Mouse (Mus musculus): ENCODE results near the gene Mtor. TPM values are rescaled to one million over a fixed set of nuclear protein-coding genes. Genes with fewer than 3 reads are reported as not detected.

The Mtor gene
- polyA plus RNA-seq, 1 experiment from 2014 or later, result 30.2 TPM

DNA sequence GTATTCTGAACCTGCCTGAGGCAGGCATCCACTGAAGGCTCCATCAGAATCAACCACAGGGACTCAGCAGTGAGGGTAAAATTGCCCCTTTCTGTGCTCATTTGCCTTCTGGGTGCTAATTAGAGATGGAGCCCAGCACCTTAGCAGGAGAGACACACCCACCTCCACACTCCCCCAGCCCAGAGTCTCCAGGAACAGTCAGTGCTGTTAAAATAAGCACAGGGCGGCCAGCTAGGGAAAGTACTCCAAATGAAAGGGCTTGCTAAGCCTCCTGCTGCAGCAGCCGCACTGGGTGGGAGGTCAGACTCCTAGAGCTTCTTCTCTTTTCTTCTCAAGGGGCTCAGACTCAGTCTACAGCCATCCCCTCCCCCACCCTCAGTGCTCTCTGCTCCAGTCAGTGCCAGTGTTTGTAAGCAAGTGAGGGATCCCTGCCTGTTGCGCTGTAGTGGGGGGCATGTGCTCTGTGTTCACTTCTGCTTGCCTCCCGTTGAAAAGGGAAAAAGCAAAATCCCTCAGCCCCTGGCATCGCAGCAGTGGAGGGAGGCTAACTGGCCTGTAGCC is 69.9 kb downstream of the Mtor start:
- no peak overlapping the region for H3K4me3 ChIP-seq
- peak overlapping the region; percentile 3; the same call in 1 of the 2 replicates for H3K27ac ChIP-seq
- no peaks in the 10 kb centered on the region for H3K27me3 ChIP-seq
- no peak for ATAC-seq (ENCODE audit: low FRiP score)
- no peak overlapping the region for H3K9ac ChIP-seq
- 28% methylated on average over 5 of the region's 5 CpGs for WGBS
- H3K4me2 ChIP-seq (replicated peaks), result no peak overlapping the region
- no peaks in the 10 kb centered on the region for H3K9me3 ChIP-seq (replicated peaks)
- peaks cover 72% of the 10 kb centered on the region for H3K36me3 ChIP-seq
- H3K4me1 ChIP-seq, result peaks cover 5% of the 10 kb centered on the region; the same call in 1 of the 2 replicates

- Histone ChIP-seq H3K4me2 (replicated peaks) (no peak overlapping the region), H3K9me3 (replicated peaks) (no peaks in the 10 kb centered on the region), H3K27ac (no peak overlapping the region), H3K4me1 (peaks cover under 1% of the 10 kb centered on the region; the same call in 1 of the 2 replicates), H3K4me3 (no peak overlapping the region), H3K27me3 (no peaks in the 10 kb centered on the region), H3K9ac (no peak overlapping the region), H3K36me3 (peaks cover 91% of the 10 kb centered on the region)
- ATAC-seq (ENCODE audit: low FRiP score), result no peak
- 84% methylated on average over 7 of the region's 7 CpGs for WGBS
Observed at GRCm38 (mm10) chr4:148523538-148523937, 75.1 kb downstream of the Mtor start.

GRCm38 (mm10) chr4:148527158-148527910 is 78.9 kb downstream of the Mtor start:
- Histone ChIP-seq H3K4me2 (replicated peaks) (no peak overlapping the region), H3K9me3 (replicated peaks) (no peaks in the 10 kb centered on the region), H3K27ac (no peak overlapping the region), H3K36me3 (peaks cover 93% of the 10 kb centered on the region), H3K4me3 (no peak overlapping the region), H3K4me1 (no peaks in the 10 kb centered on the region), H3K9ac (no peak overlapping the region), H3K27me3 (no peaks in the 10 kb centered on the region)
- no peak for ATAC-seq (ENCODE audit: low FRiP score)
- 90% methylated on average over 10 of the region's 10 CpGs for WGBS

- peaks cover 91% of the 10 kb centered on the region for H3K36me3 ChIP-seq
- WGBS, result 94% methylated on average over 5 of the region's 5 CpGs
Observed at GRCm38 (mm10) chr4:148530351-148530750, 81.9 kb downstream of the Mtor start.

GRCm38 (mm10) chr4:148530778-148531177 is 82.4 kb downstream of the Mtor start:
- H3K27ac ChIP-seq, result no peak overlapping the region
- H3K4me3 ChIP-seq, result no peak overlapping the region
- H3K27me3 ChIP-seq, result no peaks in the 10 kb centered on the region
- WGBS, result 91% methylated on average over 6 of the region's 6 CpGs
- H3K9ac ChIP-seq, result no peak overlapping the region
- peaks cover 91% of the 10 kb centered on the region for H3K36me3 ChIP-seq
- no peaks in the 10 kb centered on the region for H3K9me3 ChIP-seq (replicated peaks)
- ATAC-seq (ENCODE audit: low FRiP score), result no peak
- no peak overlapping the region for H3K4me2 ChIP-seq (replicated peaks)
- H3K4me1 ChIP-seq, result no peaks in the 10 kb centered on the region

More at GRCm38 (mm10) chr4:148530351-148530750, 81.9 kb downstream of the Mtor start:
- Histone ChIP-seq H3K27ac (no peak overlapping the region), H3K9me3 (replicated peaks) (no peaks in the 10 kb centered on the region), H3K4me3 (no peak overlapping the region), H3K4me1 (no peaks in the 10 kb centered on the region), H3K27me3 (no peaks in the 10 kb centered on the region), H3K4me2 (replicated peaks) (no peak overlapping the region), H3K9ac (no peak overlapping the region)
- no peak for ATAC-seq (ENCODE audit: low FRiP score)

DNA sequence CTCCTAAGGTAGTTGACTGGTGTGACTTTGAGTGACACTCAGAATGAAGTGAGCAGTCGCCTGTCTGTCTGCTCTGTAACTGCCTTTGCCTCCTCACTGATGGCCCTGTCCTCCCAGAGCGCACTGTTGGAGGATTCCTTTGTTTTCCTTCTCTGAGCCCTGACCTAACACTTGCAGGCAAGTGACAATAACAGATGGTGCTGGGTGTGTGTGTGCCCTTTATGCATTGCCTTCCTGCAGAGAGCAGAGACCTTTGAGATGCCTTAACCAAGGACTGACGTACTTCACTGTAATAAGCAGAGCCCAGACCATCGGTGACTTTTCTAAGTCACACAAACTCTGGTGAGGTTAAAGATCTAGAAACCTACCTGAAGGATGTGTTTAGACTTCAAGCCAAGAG is 82.9 kb downstream of the Mtor start:
- H3K9ac ChIP-seq, result no peak overlapping the region
- no peak overlapping the region for H3K4me3 ChIP-seq
- no peaks in the 10 kb centered on the region for H3K9me3 ChIP-seq (replicated peaks)
- H3K27ac ChIP-seq, result no peak overlapping the region
- 52% methylated on average over 4 of the region's 4 CpGs for WGBS
- no peak for ATAC-seq (ENCODE audit: low FRiP score)
- no peaks in the 10 kb centered on the region for H3K4me1 ChIP-seq
- H3K36me3 ChIP-seq, result peaks cover 91% of the 10 kb centered on the region
- H3K27me3 ChIP-seq, result no peaks in the 10 kb centered on the region
- H3K4me2 ChIP-seq (replicated peaks), result no peak overlapping the region

GRCm38 (mm10) chr4:148532516-148532915 is 84.1 kb downstream of the Mtor start:
- Histone ChIP-seq H3K9ac (no peak overlapping the region; the same call in 1 of the 2 replicates), H3K9me3 (replicated peaks) (no peaks in the 10 kb centered on the region), H3K4me3 (no peak overlapping the region), H3K36me3 (peaks cover 91% of the 10 kb centered on the region), H3K27ac (no peak overlapping the region), H3K4me1 (no peaks in the 10 kb centered on the region), H3K27me3 (no peaks in the 10 kb centered on the region), H3K4me2 (replicated peaks) (no peak overlapping the region)
- no peak for ATAC-seq (ENCODE audit: low FRiP score)
- 91% methylated on average over 3 of the region's 3 CpGs for WGBS

- H3K4me1 ChIP-seq, result no peaks in the 10 kb centered on the region
- no peaks in the 10 kb centered on the region for H3K27me3 ChIP-seq
- H3K4me3 ChIP-seq, result no peak overlapping the region
- ATAC-seq (ENCODE audit: low FRiP score), result no peak
- H3K27ac ChIP-seq, result no peak overlapping the region
- no peak overlapping the region for H3K4me2 ChIP-seq (replicated peaks)
- peaks cover 92% of the 10 kb centered on the region for H3K36me3 ChIP-seq
- H3K9ac ChIP-seq, result no peak overlapping the region
- 88% methylated on average over 12 of the region's 12 CpGs for WGBS
- H3K9me3 ChIP-seq (replicated peaks), result no peaks in the 10 kb centered on the region
Observed at GRCm38 (mm10) chr4:148533613-148534328, 85.4 kb downstream of the Mtor start.

DNA sequence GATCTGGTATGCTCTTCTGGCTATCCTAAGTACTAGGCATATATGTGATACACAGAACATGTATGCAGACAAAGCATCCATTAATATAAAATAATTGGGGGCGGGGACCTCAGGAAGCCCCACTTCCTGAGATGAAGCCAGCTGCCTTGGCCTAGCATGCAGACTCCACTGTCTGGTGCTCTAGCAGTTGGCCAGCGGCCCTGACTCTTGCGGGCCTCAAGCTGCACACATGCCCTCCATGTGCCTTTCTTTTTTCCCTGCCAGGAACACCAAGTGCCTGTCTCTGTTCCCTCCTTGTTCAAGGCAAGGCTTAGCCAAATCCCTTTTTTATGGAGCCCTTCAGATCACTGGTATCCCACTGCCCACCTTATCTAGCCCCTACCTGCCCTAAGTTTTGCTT is 87.5 kb downstream of the Mtor start:
- no peaks in the 10 kb centered on the region for H3K9me3 ChIP-seq (replicated peaks)
- H3K4me1 ChIP-seq, result no peaks in the 10 kb centered on the region
- 99% methylated on average over 3 of the region's 3 CpGs for WGBS
- H3K36me3 ChIP-seq, result peaks cover 94% of the 10 kb centered on the region
- H3K4me2 ChIP-seq (replicated peaks), result no peak overlapping the region
- no peak for ATAC-seq (ENCODE audit: low FRiP score)
- H3K27ac ChIP-seq, result no peak overlapping the region
- no peak overlapping the region for H3K9ac ChIP-seq
- H3K27me3 ChIP-seq, result no peaks in the 10 kb centered on the region
- no peak overlapping the region for H3K4me3 ChIP-seq

DNA sequence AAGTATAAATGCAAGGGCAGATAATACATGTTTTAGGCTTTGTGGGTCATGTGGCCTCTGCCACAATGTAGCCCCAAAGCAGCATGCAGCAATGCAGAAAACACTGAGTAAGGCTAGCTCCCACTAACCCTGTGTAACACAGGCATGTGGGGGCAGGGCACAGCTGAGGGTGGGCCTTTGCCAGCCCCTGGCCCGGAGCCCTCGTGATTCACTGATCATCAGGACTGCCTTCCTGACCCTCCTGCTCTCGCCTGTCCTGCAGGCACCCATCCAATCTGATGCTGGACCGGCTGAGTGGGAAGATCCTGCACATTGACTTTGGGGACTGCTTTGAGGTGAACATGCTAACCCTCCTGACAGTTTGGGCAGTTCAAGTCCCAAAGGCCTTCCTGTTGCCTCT is 100.7 kb downstream of the Mtor start:
- Histone ChIP-seq H3K27ac (no peak overlapping the region), H3K9ac (no peak overlapping the region), H3K36me3 (peaks cover 94% of the 10 kb centered on the region), H3K4me1 (no peaks in the 10 kb centered on the region), H3K4me3 (no peak overlapping the region), H3K9me3 (replicated peaks) (no peaks in the 10 kb centered on the region), H3K4me2 (replicated peaks) (no peak overlapping the region), H3K27me3 (no peaks in the 10 kb centered on the region)
- no peak for ATAC-seq (ENCODE audit: low FRiP score)
- WGBS, result 98% methylated on average over 4 of the region's 4 CpGs

GRCm38 (mm10) chr4:148557766-148558165 is 109.4 kb downstream of the Mtor start:
- Histone ChIP-seq H3K36me3 (peaks cover 74% of the 10 kb centered on the region), H3K4me3 (peak overlapping the region; percentile 67), H3K4me1 (peaks cover 10% of the 10 kb centered on the region), H3K27me3 (no peaks in the 10 kb centered on the region), H3K9ac (peak overlapping the region; percentile 78), H3K9me3 (replicated peaks) (no peaks in the 10 kb centered on the region), H3K4me2 (replicated peaks) (peak overlapping the region; percentile 67), H3K27ac (peak overlapping the region; percentile 94)
- 34% methylated on average over 6 of the region's 6 CpGs for WGBS
- peak; percentile 21; the same call in 1 of the 2 replicates for ATAC-seq (ENCODE audit: low FRiP score)

DNA sequence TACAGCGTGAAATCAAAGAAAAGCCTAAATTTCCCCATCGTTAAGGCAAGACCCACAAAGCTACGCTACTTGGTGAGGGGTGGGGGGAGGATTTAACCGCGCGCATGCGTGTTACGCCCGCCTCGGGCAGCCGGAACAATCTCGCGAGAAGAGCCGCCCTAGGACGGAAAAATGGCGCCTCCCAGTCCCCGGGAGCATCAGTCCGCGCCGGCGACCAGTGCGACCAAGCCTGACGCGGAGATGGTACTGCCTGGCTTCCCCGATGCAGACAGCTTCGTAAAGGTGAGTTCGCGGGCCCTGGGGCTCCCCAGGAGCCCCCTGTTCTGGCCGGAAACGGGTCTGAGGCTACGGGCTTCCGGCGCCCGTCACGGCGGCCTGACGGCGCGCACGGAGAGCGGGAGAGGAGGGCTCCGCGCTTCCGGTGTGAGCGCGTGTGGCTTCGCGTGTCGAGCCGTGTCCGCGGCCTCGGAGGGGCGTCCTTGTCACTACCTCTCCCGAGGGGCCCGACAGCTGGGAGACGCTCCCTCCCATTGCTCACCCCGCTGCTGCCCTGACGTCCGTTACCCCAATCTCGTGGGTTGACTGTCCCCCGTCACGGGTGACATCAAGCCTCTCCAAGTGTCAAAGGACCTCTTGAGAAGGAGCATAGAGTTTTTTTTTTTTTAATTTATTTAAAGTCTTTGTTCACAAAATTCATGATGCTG is 110.0 kb downstream of the Mtor start, which contains the start of gene Exosc10:
Gene Exosc10 (plus strand): TSS at position 133 of the 704 bp plus-strand sequence.
- no peaks in the 10 kb centered on the region for H3K27me3 ChIP-seq
- peaks cover 74% of the 10 kb centered on the region for H3K36me3 ChIP-seq
- peak within 1 kb of the TSS; percentile 67 for H3K4me3 ChIP-seq
- H3K9ac ChIP-seq, result peak within 1 kb of the TSS; percentile 78
- H3K9me3 ChIP-seq (replicated peaks), result no peaks in the 10 kb centered on the region
- peak within 1 kb of the TSS; percentile 94 for H3K27ac ChIP-seq
- peak; percentile 94 for ATAC-seq (ENCODE audit: low FRiP score)
- under 1% methylated on average over 62 of the region's 63 CpGs for whole genome bisulfite sequencing
- peak within 1 kb of the TSS; percentile 67 for H3K4me2 ChIP-seq (replicated peaks)
- peaks cover 10% of the 10 kb centered on the region for H3K4me1 ChIP-seq

Data from hindbrain, embryonic 12.5 days (tissue).